Mouse (Mus musculus) bone marrow, adult 2 months (tissue): ENCODE measurements around the gene Tmem107.

Source experiments
- CTCF ChIP-seq: fragments of 200-500 bp; IDR thresholded peaks from 2 replicates; pipeline ENCODE4 v1.5.1; 2011; ENCODE audit warnings: low read length, control low read depth; ENCODE audit not compliant: control insufficient read depth, insufficient read depth
- POLR2A ChIP-seq: fragments of 200-500 bp; IDR thresholded peaks from 2 replicates; pipeline ENCODE4 v1.6.1; 2011; ENCODE audit warnings: low read depth, mild to moderate bottlenecking, control low read depth, low read length, borderline replicate concordance; ENCODE audit not compliant: control insufficient read depth

- TF ChIP-seq CTCF (no peak), POLR2A (no peak)
Observed at GRCm38 (mm10) chr11:69116843-69117242, 46.2 kb downstream of the Tmem107 start.
